Mouse (Mus musculus) central nervous system, embryonic 11.5 days (tissue): Measurements from ENCODE around the gene Reg3d. TPM values are rescaled to one million over a fixed set of nuclear protein-coding genes. Genes with fewer than 3 reads are reported as not detected.

Experiments used
- polyA plus RNA-seq: library from polyadenylated mRNA; depleted of rRNA; stranded (reverse); fragments of >200 nt; gene quantifications from 2 replicates; pipeline ENCODE4 v1.2.3, GENCODE M21; 2012; rRNA removed

The Reg3d gene
- polyA plus RNA-seq: not detected in 2 replicates

GRCm38 (mm10) chr6:78378765-78379164 lies at the start of gene Reg3d:
Gene Reg3d, minus strand, starts transcription at chr6:78378865.

GRCm38 (mm10) chr6:78422411-78422810 lies 43.7 kb upstream of the Reg3d start, which contains the start of gene Reg1:
Gene Reg1, plus strand, starts transcription at chr6:78422711.

GRCm38 (mm10) chr6:78395323-78395722 lies 16.7 kb upstream of the Reg3d start, which contains the start of gene Reg2:
Gene Reg2, plus strand, starts transcription at chr6:78395623.

GRCm38 (mm10) chr6:78380409-78380808 lies 1.7 kb upstream of the Reg3d start, which contains the start of gene Reg3a:
Gene Reg3a, plus strand, starts transcription at chr6:78380709.

GRCm38 (mm10) chr6:78370357-78370756 lies 8.3 kb downstream of the Reg3d start, which contains the start of gene Reg3b:
Gene Reg3b, plus strand, starts transcription at chr6:78370657.

Other genes with a start within 250 kb of the Reg3d start
- gene Reg3b, start 8.2 kb downstream of the Reg3d start, polyA plus RNA-seq: 0.11 and 0.74 TPM in 2 replicates
- gene Reg3a, start 1.8 kb upstream of the Reg3d start, polyA plus RNA-seq: 0.08 TPM in 1 of 2 replicates, not detected in the other
- not detected in 2 replicates for gene Reg2, start 16.8 kb upstream of the Reg3d start, polyA plus RNA-seq
- 0.07 TPM in 1 of 2 replicates, not detected in the other for gene Reg1, start 43.8 kb upstream of the Reg3d start, polyA plus RNA-seq
- 0.15 and 0.31 TPM in 2 replicates for gene Reg3g, start 90.0 kb upstream of the Reg3d start, polyA plus RNA-seq